ENCODE assay signal across 8 mouse cellular contexts in the genomic region with DNA sequence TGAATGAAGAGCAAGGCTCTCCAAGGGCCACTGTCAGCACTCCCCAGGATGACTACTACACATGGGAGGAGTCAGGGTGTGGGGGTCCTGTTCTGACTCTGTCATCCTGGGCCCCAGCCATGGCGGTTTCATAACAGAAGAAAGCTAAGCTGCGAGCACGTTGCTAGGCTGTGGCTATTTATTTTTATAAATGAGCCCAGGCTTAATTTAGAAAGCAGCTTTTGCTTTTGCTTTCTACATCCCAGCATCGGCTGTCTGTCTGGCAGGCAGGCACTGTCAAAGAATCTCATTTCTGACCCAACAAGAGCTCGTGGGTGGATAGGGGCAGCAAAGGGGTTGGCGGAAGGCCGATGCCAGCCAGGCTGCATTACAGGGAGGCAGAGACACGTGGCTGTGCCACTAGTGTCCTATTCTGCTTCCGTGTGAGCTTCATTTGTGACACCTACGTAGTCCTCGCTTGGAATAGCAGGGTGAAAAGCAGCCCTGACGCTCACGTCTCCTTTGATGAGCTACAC.
A peak's percentile ranks its signal among the peaks of the same experiment; 100 is the strongest.
DNase-seq lines count a peak whose midpoint lies in the region; ATAC-seq and TF ChIP-seq lines count a peak whose summit lies in the region.

No protein-coding gene starts in this region.

- no peak overlapping the region for H3K27ac ChIP-seq in testis, adult 2 months (ENCODE audit: control insufficient read depth, insufficient read depth, low read depth, low read length)
- H3K27ac ChIP-seq in midbrain, embryonic 14.5 days (replicated peaks; ENCODE audit: low read depth, low read length): no peak overlapping the region
- H3K27ac ChIP-seq in hindbrain, embryonic 13.5 days: no peak overlapping the region

- no peak overlapping the region for H3K4me2 ChIP-seq in midbrain, embryonic 14.5 days (ENCODE audit: low read length)
- no peak overlapping the region for H3K4me2 ChIP-seq in hindbrain, embryonic 13.5 days

- no peaks in the 10 kb centered on the region for H3K36me3 ChIP-seq in testis, adult 2 months (ENCODE audit: control insufficient read depth, insufficient read depth, low read length)
- H3K36me3 ChIP-seq in midbrain, embryonic 14.5 days (ENCODE audit: control insufficient read depth, insufficient read depth, low read length): no peaks in the 10 kb centered on the region
- no peaks in the 10 kb centered on the region for H3K36me3 ChIP-seq in hindbrain, embryonic 13.5 days

- WGBS in midbrain, embryonic 14.5 days: 87% methylated on average over 13 of the region's 13 CpGs
- WGBS in hindbrain, embryonic 13.5 days: 74% methylated on average over 13 of the region's 13 CpGs

- ATAC-seq in midbrain, embryonic 14.5 days (ENCODE audit: low FRiP score, low TSS enrichment): no peak
- no peak for ATAC-seq in hindbrain, embryonic 13.5 days (ENCODE audit: low FRiP score)

- H3K9me3 ChIP-seq in midbrain, embryonic 14.5 days (ENCODE audit: control insufficient read depth, low read length): no peaks in the 10 kb centered on the region
- no peaks in the 10 kb centered on the region for H3K9me3 ChIP-seq in hindbrain, embryonic 13.5 days

- DNase-seq in testis, postnatal 14 days (ENCODE audit: low spot score): no peak
- DNase-seq in heart, adult 9 months (ENCODE audit: low spot score in 2 of 2): peak; percentile 87
- peak; percentile 59 to 61 for DNase-seq in layer of hippocampus, postnatal 25 days (ENCODE audit: extremely low spot score in 1 of 2, low spot score in 1 of 2)
- DNase-seq in ovary, postnatal 14 days (ENCODE audit: low spot score): peak; percentile 37
- no peak for DNase-seq in midbrain, embryonic 14.5 days
- DNase-seq in thymus, postnatal 14 days: no peak

- no peak for TF ChIP-seq CTCF in testis, adult 2 months (IDR thresholded peaks at IDR 0.05; ENCODE audit: control insufficient read depth, insufficient read depth, insufficient replicate concordance, low read depth, low read length)

- no peaks in the 10 kb centered on the region for H3K27me3 ChIP-seq in testis, adult 2 months (ENCODE audit: control insufficient read depth, insufficient read depth, low read length)
- no peaks in the 10 kb centered on the region for H3K27me3 ChIP-seq in midbrain, embryonic 14.5 days (ENCODE audit: control insufficient read depth, insufficient read depth, low read length)
- peaks cover 6% of the 10 kb centered on the region for H3K27me3 ChIP-seq in hindbrain, embryonic 13.5 days

- no peak overlapping the region for H3K9ac ChIP-seq in midbrain, embryonic 14.5 days (replicated peaks; ENCODE audit: low read length)
- no peak overlapping the region for H3K9ac ChIP-seq in hindbrain, embryonic 13.5 days

- TF ChIP-seq POLR2A in testis, adult 2 months (IDR thresholded peaks at IDR 0.05; ENCODE audit: control insufficient read depth, low read depth, low read length): no peak

- H3K4me3 ChIP-seq in testis, adult 2 months (ENCODE audit: control insufficient read depth, low read depth, low read length): peak overlapping the region; percentile 69
- no peak overlapping the region for H3K4me3 ChIP-seq in midbrain, embryonic 14.5 days (replicated peaks; ENCODE audit: low read depth, low read length)
- H3K4me3 ChIP-seq in hindbrain, embryonic 13.5 days: no peak overlapping the region

- H3K4me1 ChIP-seq in testis, adult 2 months (ENCODE audit: control insufficient read depth, insufficient read depth, low read length): peaks cover 11% of the 10 kb centered on the region
- H3K4me1 ChIP-seq in midbrain, embryonic 14.5 days (ENCODE audit: control insufficient read depth, insufficient read depth, low read length): peaks cover 5% of the 10 kb centered on the region; the same call in 1 of the 2 replicates
- peaks cover 21% of the 10 kb centered on the region for H3K4me1 ChIP-seq in hindbrain, embryonic 13.5 days (replicated peaks)

Comparison
In these comparisons a context has a peak if more than half of its experiments do, and no peak if none do; other contexts are left out.
1. DNase-seq: peak in heart, adult 9 months (2 of 2), layer of hippocampus, postnatal 25 days (2 of 2) and ovary, postnatal 14 days (single experiment); none in testis, postnatal 14 days (single experiment), midbrain, embryonic 14.5 days (single experiment) and thymus, postnatal 14 days (single experiment).